Mouse (Mus musculus) splenic B cell, adult 2 months (primary cell): ENCODE measurements around the gene Myo1c.

Experiments
- DNase-seq: peaks from one replicate; pipeline ENCODE4 v3.0.0-alpha.2; 2011; ENCODE audit warnings: low read depth, low spot score
- H3K27me3 ChIP-seq: 2 replicates; pipeline ENCODE4 v1.6.1; 2012; ENCODE audit warnings: mild to moderate bottlenecking, low read length, moderate library complexity, mixed read lengths; ENCODE audit not compliant: control insufficient read depth, poor library complexity, insufficient read depth, severe bottlenecking
- H3K36me3 ChIP-seq: 2 replicates; pipeline ENCODE4 v1.6.1; 2012; ENCODE audit warnings: mild to moderate bottlenecking, low read length, moderate library complexity, mixed read lengths; ENCODE audit not compliant: control insufficient read depth, poor library complexity, insufficient read depth, severe bottlenecking

Myo1c gene

GRCm38 (mm10) chr11:75650311-75650710 lies at the start of gene Myo1c:
Myo1c (plus strand) TSS chr11:75650504.
- no peaks in the 10 kb centered on the region for H3K27me3 ChIP-seq
- no peak for DNase-seq
- H3K36me3 ChIP-seq = peaks cover 3% of the 10 kb centered on the region; the same call in 1 of the 2 replicates

DNA sequence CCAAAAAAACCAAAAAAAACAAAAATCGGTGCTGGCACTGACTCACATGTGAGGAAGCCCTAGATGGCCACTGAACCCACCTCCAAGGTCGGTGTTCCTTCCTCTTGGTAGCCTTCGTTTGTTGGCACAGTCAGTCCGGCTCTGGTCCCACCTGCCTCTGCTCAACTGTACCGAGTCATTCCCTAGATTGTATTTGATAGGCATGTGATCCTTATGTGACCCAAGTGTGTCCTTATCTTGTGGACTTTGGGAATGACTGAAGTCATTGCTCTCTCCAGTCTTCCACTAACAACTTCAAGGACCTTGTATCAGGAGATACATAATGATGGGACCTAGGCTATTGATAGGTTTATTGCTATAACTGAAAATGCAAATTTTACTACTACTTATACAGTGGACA lies 45.5 kb upstream of the Myo1c start:
- Histone ChIP-seq H3K36me3 (peaks cover 16% of the 10 kb centered on the region), H3K27me3 (no peaks in the 10 kb centered on the region)
- no peak for DNase-seq

DNA sequence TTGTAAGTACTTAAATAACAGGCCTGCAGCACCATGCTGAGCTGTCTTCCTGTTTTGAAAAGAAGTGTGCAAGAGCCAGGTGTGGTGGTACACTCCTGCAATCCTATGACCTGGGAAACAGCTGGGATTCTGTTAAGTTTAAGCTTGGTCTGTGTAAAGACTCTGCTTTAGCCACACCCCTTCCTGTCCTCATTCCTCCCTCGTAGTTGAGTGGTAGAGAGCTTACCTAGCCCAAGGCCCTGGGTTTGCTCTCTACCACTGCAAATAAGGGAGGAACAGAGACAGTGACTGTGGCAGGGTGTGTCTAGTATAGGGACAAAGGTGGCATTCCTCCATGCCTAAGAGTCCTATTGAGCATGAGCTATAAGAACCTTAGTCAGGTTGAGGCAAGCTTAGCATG lies 45.0 kb upstream of the Myo1c start:
- no peak for DNase-seq
- Histone ChIP-seq H3K36me3 (peaks cover 16% of the 10 kb centered on the region), H3K27me3 (no peaks in the 10 kb centered on the region)

- peaks cover 7% of the 10 kb centered on the region for H3K36me3 ChIP-seq
- H3K27me3 ChIP-seq = no peaks in the 10 kb centered on the region
- DNase-seq = no peak
Measured at GRCm38 (mm10) chr11:75608776-75609175, 41.5 kb upstream of the Myo1c start.

DNA sequence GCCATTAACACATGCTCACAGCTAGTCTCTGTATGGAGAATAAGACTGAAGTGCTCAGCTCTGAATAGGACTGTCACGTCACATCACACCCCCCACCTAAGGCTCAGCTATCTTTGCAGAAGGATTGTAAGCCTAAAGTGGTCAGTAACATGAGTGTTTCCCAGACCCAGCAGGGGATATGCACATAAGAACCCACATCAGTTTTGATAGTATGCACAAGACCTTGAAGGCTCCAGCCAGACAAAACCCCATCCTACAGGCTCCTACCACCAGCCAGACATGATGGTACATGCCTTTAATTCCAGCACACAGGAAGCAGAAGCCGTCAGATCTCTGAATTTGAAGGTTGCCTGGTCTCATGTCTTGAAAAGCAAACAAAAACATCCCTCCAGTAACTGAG lies 40.3 kb upstream of the Myo1c start:
- H3K27me3 ChIP-seq = no peaks in the 10 kb centered on the region
- DNase-seq = no peak
- H3K36me3 ChIP-seq = peaks cover 8% of the 10 kb centered on the region

- no peak for DNase-seq
Measured at GRCm38 (mm10) chr11:75614769-75615168, 35.5 kb upstream of the Myo1c start.

GRCm38 (mm10) chr11:75615556-75615955 lies 34.7 kb upstream of the Myo1c start:
- DNase-seq = no peak
- Histone ChIP-seq H3K36me3 (peaks cover 21% of the 10 kb centered on the region), H3K27me3 (no peaks in the 10 kb centered on the region)

More at GRCm38 (mm10) chr11:75614769-75615168, 35.5 kb upstream of the Myo1c start:
- Histone ChIP-seq H3K27me3 (no peaks in the 10 kb centered on the region), H3K36me3 (peaks cover 21% of the 10 kb centered on the region)

DNA sequence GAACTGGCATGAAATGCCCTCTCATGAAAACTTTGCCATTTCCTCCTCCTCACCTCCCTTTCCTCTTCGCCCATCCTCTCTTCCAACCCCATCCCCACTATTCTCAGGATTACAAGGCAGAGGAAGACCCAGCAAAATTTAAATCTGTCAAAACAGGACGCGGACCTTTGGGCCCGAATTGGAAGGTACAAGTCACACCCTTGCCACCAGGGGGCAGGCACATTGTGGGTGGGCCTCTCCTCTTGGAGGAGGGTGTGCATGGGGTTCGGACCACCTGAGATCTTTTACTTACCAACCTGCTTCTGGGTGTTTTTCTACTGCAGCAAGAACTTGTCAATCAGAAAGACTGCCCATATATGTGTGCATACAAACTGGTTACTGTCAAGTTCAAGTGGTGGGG lies 31.2 kb upstream of the Myo1c start:
- DNase-seq = peak; percentile 62
- H3K36me3 ChIP-seq = peaks cover 15% of the 10 kb centered on the region
- no peaks in the 10 kb centered on the region for H3K27me3 ChIP-seq

- H3K36me3 ChIP-seq = peaks cover 11% of the 10 kb centered on the region
- H3K27me3 ChIP-seq = no peaks in the 10 kb centered on the region
- DNase-seq = no peak
Measured at GRCm38 (mm10) chr11:75620136-75620780, 30.0 kb upstream of the Myo1c start.

GRCm38 (mm10) chr11:75621426-75621825 lies 28.9 kb upstream of the Myo1c start:
- no peak for DNase-seq
- peaks cover 14% of the 10 kb centered on the region for H3K36me3 ChIP-seq
- no peaks in the 10 kb centered on the region for H3K27me3 ChIP-seq

DNA sequence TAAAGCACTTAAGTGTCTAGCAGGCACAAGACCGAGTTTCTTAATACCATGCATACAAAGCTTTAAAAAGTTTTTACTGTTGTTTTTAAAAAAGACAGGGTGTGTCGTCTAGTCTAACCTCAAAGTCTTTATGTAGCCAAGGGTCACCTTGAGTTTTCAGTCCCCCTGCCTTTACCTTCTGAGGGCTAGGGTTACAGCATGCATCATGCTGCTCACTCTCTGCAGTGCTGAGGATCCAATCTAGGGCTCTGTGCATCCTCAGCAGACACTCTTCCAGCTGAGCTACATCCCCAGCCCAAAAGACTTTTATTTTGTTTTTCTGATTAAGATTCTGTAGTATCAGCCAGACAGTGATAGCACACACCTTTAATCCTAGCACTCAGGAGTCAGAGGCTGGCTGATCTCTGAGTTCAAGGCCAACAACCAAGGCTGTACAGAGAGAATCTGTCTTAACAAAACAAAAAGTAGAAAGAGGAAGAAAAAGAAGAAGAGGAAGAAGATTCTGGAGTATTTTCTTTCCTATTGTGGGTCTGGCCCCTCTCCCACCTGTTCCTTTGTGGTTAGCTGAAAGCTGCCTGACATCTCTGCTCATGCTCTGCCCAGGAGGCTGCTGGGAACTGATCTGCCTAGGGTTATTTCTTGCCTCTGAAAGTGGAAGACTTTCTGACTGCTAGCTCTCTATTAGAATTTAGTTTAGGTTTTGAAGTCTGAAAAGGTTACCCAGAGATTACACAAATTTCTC lies 27.5 kb upstream of the Myo1c start:
- peak; percentile 52 for DNase-seq
- Histone ChIP-seq H3K36me3 (peaks cover 12% of the 10 kb centered on the region), H3K27me3 (no peaks in the 10 kb centered on the region)

- Histone ChIP-seq H3K27me3 (no peaks in the 10 kb centered on the region; the same call in 1 of the 2 replicates), H3K36me3 (peaks cover 11% of the 10 kb centered on the region)
- no peak for DNase-seq
Measured at GRCm38 (mm10) chr11:75624102-75624554, 26.2 kb upstream of the Myo1c start.

GRCm38 (mm10) chr11:75625820-75626219 lies 24.5 kb upstream of the Myo1c start:
- H3K27me3 ChIP-seq = no peaks in the 10 kb centered on the region; the same call in 1 of the 2 replicates
- H3K36me3 ChIP-seq = peaks cover 8% of the 10 kb centered on the region
- no peak for DNase-seq

DNA sequence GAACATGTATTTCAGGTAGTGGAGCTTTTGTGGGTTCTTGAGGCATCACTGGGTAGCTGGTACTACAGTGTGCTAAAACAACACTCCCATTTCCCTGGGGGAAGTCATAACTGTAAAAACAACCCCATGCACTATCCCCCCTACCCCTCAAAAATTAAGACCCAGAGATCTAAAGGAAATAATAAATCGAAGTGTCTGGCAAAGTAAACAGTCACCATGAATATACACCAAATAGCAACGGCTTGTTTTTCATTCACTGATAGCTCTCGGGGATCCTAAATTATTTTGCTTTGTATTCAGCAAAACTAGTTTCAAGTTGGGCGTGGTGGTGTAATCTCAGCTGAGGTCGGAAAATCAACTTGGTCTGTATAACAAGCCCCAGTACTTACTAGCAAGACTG lies 20.2 kb upstream of the Myo1c start:
- H3K27me3 ChIP-seq = no peaks in the 10 kb centered on the region; the same call in 1 of the 2 replicates
- no peak for DNase-seq
- peaks cover 11% of the 10 kb centered on the region for H3K36me3 ChIP-seq

DNA sequence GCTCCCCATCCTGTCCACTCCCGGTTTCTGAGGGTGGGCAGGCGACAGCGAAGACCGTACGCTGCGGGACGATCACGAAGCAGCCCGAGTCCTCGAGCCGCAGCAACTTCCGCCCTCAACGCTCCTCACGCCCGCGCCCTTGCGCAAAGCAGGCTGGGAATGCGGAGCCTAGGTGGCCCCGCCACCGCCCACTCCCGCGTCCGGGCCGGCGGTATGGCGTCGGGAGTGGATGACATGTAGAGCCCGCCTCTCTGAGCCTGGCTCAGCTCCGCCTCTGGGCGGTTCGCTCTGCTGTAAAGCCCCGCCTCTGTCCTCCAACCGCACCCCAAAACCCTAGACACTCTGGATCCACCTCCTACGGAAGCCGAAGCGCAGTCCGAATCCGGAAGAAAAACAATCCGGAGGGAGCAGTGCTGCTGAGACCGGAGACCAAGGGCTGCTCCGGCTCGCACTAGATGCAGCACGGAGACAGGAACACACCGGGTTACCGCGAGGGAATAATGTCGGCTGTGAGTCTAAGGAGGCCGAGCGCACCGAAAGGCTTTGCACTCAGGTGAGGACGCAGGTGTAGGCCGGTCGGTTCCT lies 19.6 kb upstream of the Myo1c start, which contains the start of gene Inpp5k:
Inpp5k (plus strand) TSS at position 344 of the 585 bp plus-strand sequence.
- DNase-seq = peak; percentile 97
- Histone ChIP-seq H3K36me3 (peaks cover 10% of the 10 kb centered on the region), H3K27me3 (no peaks in the 10 kb centered on the region; the same call in 1 of the 2 replicates)
